Mouse (Mus musculus): Measurements from ENCODE around the gene Abca7. TPM values are rescaled to one million over a fixed set of nuclear protein-coding genes. Genes with fewer than 3 reads are reported as not detected.

The Abca7 gene
- total RNA-seq, 2 experiments from 2014 or later = 7.7 to 7.9 TPM

- intact Hi-C loops (cut with DNase I) = no loop called here
- no peak for DNase-seq
Observed at GRCm38 (mm10) chr10:80055891-80056290, 59.6 kb downstream of the Abca7 start.

- no peak for DNase-seq
- intact Hi-C loops (cut with DNase I) = no loop called here
Observed at GRCm38 (mm10) chr10:80056506-80056905, 60.2 kb downstream of the Abca7 start.

GRCm38 (mm10) chr10:80056976-80057682, 60.8 kb downstream of the Abca7 start:
- no peak for DNase-seq
- intact Hi-C loops (cut with DNase I) = no loop called here

GRCm38 (mm10) chr10:80057683-80058326, 61.5 kb downstream of the Abca7 start:
- intact Hi-C loops (cut with DNase I) = no loop called here
- no peak for DNase-seq

- no peak for DNase-seq
- intact Hi-C loops (cut with DNase I) = no loop called here
Observed at GRCm38 (mm10) chr10:80063104-80063503, 66.8 kb downstream of the Abca7 start.

- intact Hi-C loops (cut with DNase I) = no loop called here
- no peak for DNase-seq
Observed at GRCm38 (mm10) chr10:80063877-80064650, 67.8 kb downstream of the Abca7 start.

Other genes starting within 250 kb of the Abca7 start
- gene Polrmt, start 249.9 kb upstream of the Abca7 start, total RNA-seq (2021) = 10 to 100 TPM; 42.3 to 48.0 TPM
- not detected for gene Fgf22, start 241.4 kb upstream of the Abca7 start, total RNA-seq (2021)
- gene Rnf126, start 229.5 kb upstream of the Abca7 start, total RNA-seq (2021) = 10 to 100 TPM; 23.6 to 24.6 TPM
- gene Fstl3, start 219.2 kb upstream of the Abca7 start, total RNA-seq (2021) = 1 to 10 TPM; 4.2 to 4.3 TPM
- gene Prss57, start 205.5 kb upstream of the Abca7 start, total RNA-seq (2021) = not detected
- 10 to 100 TPM; 56.0 to 87.0 TPM for gene Palm, start 202.9 kb upstream of the Abca7 start, total RNA-seq (2021)
- gene Misp, start 175.5 kb upstream of the Abca7 start, total RNA-seq (2021) = under 1 TPM in 1 of 2 experiments, not detected in 1; 0.62 TPM
- gene Ptbp1, start 142.1 kb upstream of the Abca7 start, total RNA-seq (2021) = 10 to 100 TPM; 50.9 to 51.2 TPM
- gene Prtn3, start 122.0 kb upstream of the Abca7 start, total RNA-seq (2021) = not detected
- gene Plppr3, start 121.9 kb upstream of the Abca7 start, total RNA-seq (2021) = not detected
- gene Elane, start 110.2 kb upstream of the Abca7 start, total RNA-seq (2021) = not detected
- gene Cfd, start 105.6 kb upstream of the Abca7 start, total RNA-seq (2021) = 10 to 100 TPM; 11.6 to 63.9 TPM
- 10 to 100 TPM; 53.0 to 53.2 TPM for gene Med16, start 87.6 kb upstream of the Abca7 start, total RNA-seq (2021)
- gene Gm26602, start 85.6 kb upstream of the Abca7 start, total RNA-seq (2021) = not detected
- under 1 TPM; 0.17 to 0.38 TPM for gene Kiss1r, start 79.5 kb upstream of the Abca7 start, total RNA-seq (2021)
- gene R3hdm4, start 75.3 kb upstream of the Abca7 start, total RNA-seq (2021) = 10 to 100 TPM; 81.0 to 88.1 TPM
- 1 to 10 TPM; 1.9 to 2.6 TPM for gene Arid3a, start 69.5 kb upstream of the Abca7 start, total RNA-seq (2021)
- gene Wdr18, start 36.3 kb upstream of the Abca7 start, total RNA-seq (2021) = 10 to 100 TPM; 25.6 to 28.8 TPM
- gene Grin3b, start 25.8 kb upstream of the Abca7 start, total RNA-seq (2021) = under 1 TPM; 0.27 to 0.28 TPM
- 100 to 1,000 TPM; 107 to 120 TPM for gene Tmem259, start 12.2 kb upstream of the Abca7 start, total RNA-seq (2021)
- 10 to 100 TPM; 29.9 to 30.6 TPM for gene Cnn2, start 7.9 kb upstream of the Abca7 start, total RNA-seq (2021)
- gene Arhgap45, start 20.2 kb downstream of the Abca7 start, total RNA-seq (2021) = 1 to 10 TPM; 4.1 to 5.9 TPM
- gene Polr2e, start 43.3 kb downstream of the Abca7 start, total RNA-seq (2021) = 10 to 100 TPM; 88.5 to 96.4 TPM
- 100 to 1,000 TPM; 863 to 871 TPM for gene Gpx4, start 50.7 kb downstream of the Abca7 start, total RNA-seq (2021)
- gene Sbno2, start 109.1 kb downstream of the Abca7 start, total RNA-seq (2021) = 10 to 100 TPM; 11.2 to 12.2 TPM
- gene Stk11, start 119.3 kb downstream of the Abca7 start, total RNA-seq (2021) = 100 to 1,000 TPM; 137 to 165 TPM
- gene Atp5d, start 142.1 kb downstream of the Abca7 start, total RNA-seq (2021) = 1,000 to 10,000 TPM; 1,105 to 1,168 TPM
- 1 to 10 TPM; 2.0 to 4.7 TPM for gene Cbarp, start 144.3 kb downstream of the Abca7 start, total RNA-seq (2021)
- gene Midn, start 151.8 kb downstream of the Abca7 start, total RNA-seq (2021) = 100 to 1,000 TPM in 1 of 2 experiments, 10 to 100 TPM in 1; 99.9 to 117 TPM
- 10 to 100 TPM; 48.2 to 67.0 TPM for gene Cirbp, start 169.5 kb downstream of the Abca7 start, total RNA-seq (2021)
- gene 1600002K03Rik, start 176.4 kb downstream of the Abca7 start, total RNA-seq (2021) = 1 to 10 TPM; 4.4 to 4.6 TPM
- 1 to 10 TPM in 1 of 2 experiments, under 1 TPM in 1; 0.75 to 1.1 TPM for gene Efna2, start 183.0 kb downstream of the Abca7 start, total RNA-seq (2021)
- gene Mum1, start 229.9 kb downstream of the Abca7 start, total RNA-seq (2021) = 10 to 100 TPM; 13.1 to 15.3 TPM

Data from heart, postnatal 36 days (tissue).